Mouse (Mus musculus) megakaryocyte, embryonic 14.5 days (primary cell): ENCODE data around the gene Anapc7.

ENCODE experiments used
- FLI1 ChIP-seq: IDR thresholded peaks from 2 replicates; pipeline ENCODE4 v1.6.1; 2012; ENCODE audit warnings: low read length, inconsistent platforms, mixed read lengths
- GATA1 ChIP-seq: IDR thresholded peaks from 3 replicates; pipeline ENCODE4 v1.6.1; 2012; ENCODE audit warnings: mixed read lengths, low read length, inconsistent platforms, borderline replicate concordance

DNA sequence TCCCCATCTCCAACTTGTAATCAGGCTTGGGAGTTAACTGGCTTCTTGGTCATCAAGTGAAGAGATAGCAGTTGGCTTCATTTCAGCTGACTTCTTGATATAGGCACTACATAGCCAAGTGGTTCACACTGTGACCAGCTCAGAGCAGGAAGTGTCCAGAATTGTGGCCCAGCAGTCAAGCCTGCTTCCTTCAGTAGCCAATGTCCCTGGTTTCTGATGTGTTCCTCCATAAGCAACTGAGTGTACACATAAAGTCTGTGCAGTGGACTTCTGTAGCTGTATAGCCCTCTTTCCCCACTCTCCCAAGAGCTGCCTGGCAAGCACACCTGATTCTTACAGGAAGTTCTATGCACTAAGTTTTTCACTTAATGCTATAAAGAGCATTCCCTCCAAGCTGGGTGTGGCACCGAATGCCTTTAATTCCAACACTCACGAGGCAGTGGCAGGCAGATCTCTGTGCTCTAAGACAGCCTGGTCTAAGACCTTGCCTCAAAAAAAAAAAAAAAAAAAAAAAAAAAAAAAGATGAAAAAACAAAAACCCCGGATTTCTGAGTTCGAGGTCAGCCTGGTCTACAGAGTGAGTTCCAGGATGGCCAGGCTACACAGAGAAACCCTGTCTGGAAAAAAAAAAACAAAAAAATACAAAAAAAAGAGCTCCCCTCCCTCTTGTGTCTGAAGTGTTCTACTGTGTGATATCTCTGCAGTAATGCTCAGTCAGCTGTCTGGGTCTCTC lies 44.2 kb upstream of the Anapc7 start:
- TF ChIP-seq GATA1 (no peak), FLI1 (no peak)
